In the genomic region with DNA sequence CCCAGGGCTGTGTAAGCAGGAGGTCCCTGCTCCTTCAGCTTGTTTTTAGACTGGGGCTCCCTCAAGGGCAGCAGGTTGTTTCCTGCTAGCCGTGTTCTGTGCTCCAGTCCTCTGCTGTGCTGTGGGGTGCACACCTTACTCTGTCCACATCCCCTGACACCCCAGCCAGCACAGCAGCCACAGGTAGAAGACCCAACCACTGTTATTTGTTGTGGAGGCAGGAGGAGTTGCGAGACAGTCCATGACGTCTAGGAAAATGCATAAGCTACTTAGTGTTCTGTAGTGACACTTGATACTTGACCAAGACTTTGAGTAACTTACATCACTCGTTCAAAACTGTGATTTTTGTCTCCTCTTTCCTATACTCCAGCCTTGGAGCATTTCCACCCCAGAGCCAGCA, we compare ENCODE assay signal across 10 mouse cellular contexts. TPM values are rescaled to one million over a fixed set of nuclear protein-coding genes. Genes with fewer than 3 reads are reported as not detected.
DNase-seq lines count a peak whose midpoint lies in the region; ATAC-seq and TF ChIP-seq lines count a peak whose summit lies in the region.
"Had no signal": no experiment of that assay in that cellular context is flagged by ENCODE, and none has a peak within 500 bp of the region (broad histone marks: within the 10 kb centered on the region; RNA-seq: fewer than 3 reads in every experiment).

No protein-coding gene starts in this region.

- 67% methylated on average over 4 of the region's 4 CpGs for WGBS in heart, embryonic 15.5 days
- WGBS in lung, embryonic 15.5 days, result 70% methylated on average over 4 of the region's 4 CpGs
- 72% methylated on average over 4 of the region's 4 CpGs for WGBS in intestine, postnatal 0 days
- 73% methylated on average over 4 of the region's 4 CpGs for WGBS in small intestine, adult 2 months

- ATAC-seq in heart, embryonic 15.5 days (replicated peaks; ENCODE audit: insufficient number of reproducible peaks, insufficient read depth, low FRiP score, low read depth), result no peak
- no peak for ATAC-seq in lung, embryonic 15.5 days (ENCODE audit: borderline replicate concordance, extremely low read depth, low FRiP score, low TSS enrichment)
- ATAC-seq in intestine, postnatal 0 days, result no peak
- ATAC-seq in frontal cortex, adult (ENCODE audit: low TSS enrichment), result no peak

- TF ChIP-seq POLR2A in small intestine, adult 2 months (IDR thresholded peaks at IDR 0.05; ENCODE audit: low read depth, low read length), result no peak

- peaks cover 46% of the 10 kb centered on the region for H3K36me3 ChIP-seq in heart, embryonic 15.5 days
- peaks cover 41% of the 10 kb centered on the region for H3K36me3 ChIP-seq in lung, embryonic 15.5 days
- H3K36me3 ChIP-seq in intestine, postnatal 0 days (ENCODE audit: control insufficient read depth, insufficient read depth), result peaks cover 60% of the 10 kb centered on the region
- peaks cover 59% of the 10 kb centered on the region for H3K36me3 ChIP-seq in small intestine, adult 2 months (ENCODE audit: control insufficient read depth, insufficient read depth, low read length)

- no peaks in the 10 kb centered on the region for H3K27me3 ChIP-seq in heart, embryonic 15.5 days
- no peaks in the 10 kb centered on the region for H3K27me3 ChIP-seq in lung, embryonic 15.5 days
- no peaks in the 10 kb centered on the region for H3K27me3 ChIP-seq in intestine, postnatal 0 days (replicated peaks; ENCODE audit: control insufficient read depth, insufficient read depth, low read length)
- no peaks in the 10 kb centered on the region for H3K27me3 ChIP-seq in small intestine, adult 2 months (ENCODE audit: control insufficient read depth, insufficient read depth, low read length)

- H3K9me3 ChIP-seq in heart, embryonic 15.5 days (replicated peaks), result no peaks in the 10 kb centered on the region
- no peaks in the 10 kb centered on the region for H3K9me3 ChIP-seq in lung, embryonic 15.5 days
- no peaks in the 10 kb centered on the region for H3K9me3 ChIP-seq in intestine, postnatal 0 days (ENCODE audit: control insufficient read depth)
- H3K9me3 ChIP-seq: hindbrain, embryonic 10.5 days had no signal

- no peak overlapping the region for H3K4me3 ChIP-seq in heart, embryonic 15.5 days
- no peak overlapping the region for H3K4me3 ChIP-seq in lung, embryonic 15.5 days
- no peak overlapping the region for H3K4me3 ChIP-seq in intestine, postnatal 0 days (ENCODE audit: low read depth, low read length)
- no peak overlapping the region for H3K4me3 ChIP-seq in small intestine, adult 2 months (ENCODE audit: low read depth, low read length)
- H3K4me3 ChIP-seq: hindbrain, embryonic 10.5 days; left cerebral cortex, adult 2 months had no signal

- TF ChIP-seq CTCF in intestine, postnatal 0 days (IDR thresholded peaks at IDR 0.05; ENCODE audit: low read depth), result no peak
- TF ChIP-seq CTCF in small intestine, adult 2 months (IDR thresholded peaks at IDR 0.05; ENCODE audit: extremely low read depth, insufficient read length, insufficient replicate concordance, low read depth, low read length), result no peak

- peaks cover 20% of the 10 kb centered on the region for H3K4me1 ChIP-seq in heart, embryonic 15.5 days (replicated peaks)
- peaks cover 8% of the 10 kb centered on the region; the same call in 1 of the 2 replicates for H3K4me1 ChIP-seq in lung, embryonic 15.5 days
- H3K4me1 ChIP-seq in intestine, postnatal 0 days (replicated peaks; ENCODE audit: control insufficient read depth, insufficient read depth, low read length), result no peaks in the 10 kb centered on the region; the same call in 1 of the 2 replicates
- peaks cover 34% of the 10 kb centered on the region for H3K4me1 ChIP-seq in small intestine, adult 2 months (ENCODE audit: control insufficient read depth, insufficient read depth, insufficient read length, low read length)

- no peak for DNase-seq in heart, postnatal 4 days
- DNase-seq in lung, postnatal 14 days, result no peak
- DNase-seq: adrenal gland, adult 8-10 months had no signal

- no peak overlapping the region for H3K4me2 ChIP-seq in heart, embryonic 15.5 days
- no peak overlapping the region for H3K4me2 ChIP-seq in lung, embryonic 15.5 days
- no peak overlapping the region for H3K4me2 ChIP-seq in intestine, postnatal 0 days (replicated peaks; ENCODE audit: low read depth)

- no peak overlapping the region for H3K9ac ChIP-seq in heart, embryonic 15.5 days
- no peak overlapping the region for H3K9ac ChIP-seq in lung, embryonic 15.5 days
- H3K9ac ChIP-seq in intestine, postnatal 0 days (ENCODE audit: low read depth, low read length), result no peak overlapping the region

- H3K27ac ChIP-seq in heart, embryonic 15.5 days, result peak overlapping the region; percentile 65
- H3K27ac ChIP-seq in lung, embryonic 15.5 days, result peak overlapping the region; percentile 41
- H3K27ac ChIP-seq in intestine, postnatal 0 days (ENCODE audit: low read depth, low read length), result peak overlapping the region; percentile 46
- H3K27ac ChIP-seq in small intestine, adult 2 months (ENCODE audit: insufficient read depth, low read depth, low read length), result peak overlapping the region; percentile 21; the same call in 1 of the 2 replicates
- H3K27ac ChIP-seq: left cerebral cortex, adult 2 months had no signal

RNA-seq across cellular contexts. Expression of a gene that starts 7.3 kb away (rescaled TPM):
- polyA plus RNA-seq in heart, embryonic 15.5 days (2015; fragmentation: Nextera tagmentation; extraction: Ambion mirVana), result 0.30 and 0.60 TPM in 2 replicates
- total RNA-seq in heart, postnatal 4 days (2021), result 1 to 10 TPM; 8.2 to 10.0 TPM
- polyA plus RNA-seq in lung, embryonic 15.5 days (2015; fragmentation: Nextera tagmentation; extraction: Ambion mirVana), result 0.77 and 0.92 TPM in 2 replicates
- polyA plus RNA-seq in intestine, postnatal 0 days (2015; fragmentation: Nextera tagmentation; extraction: Ambion mirVana), result 1.8 and 2.3 TPM in 2 replicates
- 26.0 and 53.2 TPM in 2 replicates for polyA plus RNA-seq in small intestine, adult 2 months (2012; rRNA removed)

RNA-seq across cellular contexts. Expression of a gene that starts 22.5 kb away (rescaled TPM):
- 54.1 and 66.8 TPM in 2 replicates for polyA plus RNA-seq in heart, embryonic 15.5 days (2015; fragmentation: Nextera tagmentation; extraction: Ambion mirVana)
- 100 to 1,000 TPM in 1 of 2 experiments, 10 to 100 TPM in 1; 97.8 to 114 TPM for total RNA-seq in heart, postnatal 4 days (2021)
- 66.7 and 76.1 TPM in 2 replicates for polyA plus RNA-seq in lung, embryonic 15.5 days (2015; fragmentation: Nextera tagmentation; extraction: Ambion mirVana)
- 177 and 201 TPM in 2 replicates for polyA plus RNA-seq in intestine, postnatal 0 days (2015; fragmentation: Nextera tagmentation; extraction: Ambion mirVana)
- polyA plus RNA-seq in small intestine, adult 2 months (2012; rRNA removed), result 315 and 714 TPM in 2 replicates

RNA-seq across cellular contexts. Expression of a gene that starts 35.8 kb away (rescaled TPM):
- polyA plus RNA-seq in heart, embryonic 15.5 days (2015; fragmentation: Nextera tagmentation; extraction: Ambion mirVana), result 36.1 and 50.6 TPM in 2 replicates
- total RNA-seq in heart, postnatal 4 days (2021), result 10 to 100 TPM; 16.6 to 18.5 TPM
- 82.6 and 85.7 TPM in 2 replicates for polyA plus RNA-seq in lung, embryonic 15.5 days (2015; fragmentation: Nextera tagmentation; extraction: Ambion mirVana)
- polyA plus RNA-seq in intestine, postnatal 0 days (2015; fragmentation: Nextera tagmentation; extraction: Ambion mirVana), result 17.1 and 19.6 TPM in 2 replicates
- polyA plus RNA-seq in small intestine, adult 2 months (2012; rRNA removed), result 23.6 and 38.5 TPM in 2 replicates

RNA-seq across cellular contexts. Expression of a gene that starts 41.9 kb away (rescaled TPM):
- 12.6 and 17.9 TPM in 2 replicates for polyA plus RNA-seq in heart, embryonic 15.5 days (2015; fragmentation: Nextera tagmentation; extraction: Ambion mirVana)
- 10 to 100 TPM; 37.5 to 42.8 TPM for total RNA-seq in heart, postnatal 4 days (2021)
- 19.2 and 22.9 TPM in 2 replicates for polyA plus RNA-seq in lung, embryonic 15.5 days (2015; fragmentation: Nextera tagmentation; extraction: Ambion mirVana)
- 4.1 and 4.3 TPM in 2 replicates for polyA plus RNA-seq in intestine, postnatal 0 days (2015; fragmentation: Nextera tagmentation; extraction: Ambion mirVana)
- polyA plus RNA-seq in small intestine, adult 2 months (2012; rRNA removed), result 41.0 and 77.3 TPM in 2 replicates

RNA-seq across cellular contexts. Expression of a gene that starts 57.5 kb away (rescaled TPM):
- polyA plus RNA-seq in heart, embryonic 15.5 days (2015; fragmentation: Nextera tagmentation; extraction: Ambion mirVana), result 6.7 and 10.0 TPM in 2 replicates
- total RNA-seq in heart, postnatal 4 days (2021), result 10 to 100 TPM; 15.9 to 16.2 TPM
- 8.9 and 9.3 TPM in 2 replicates for polyA plus RNA-seq in lung, embryonic 15.5 days (2015; fragmentation: Nextera tagmentation; extraction: Ambion mirVana)
- 3.6 and 4.0 TPM in 2 replicates for polyA plus RNA-seq in intestine, postnatal 0 days (2015; fragmentation: Nextera tagmentation; extraction: Ambion mirVana)
- polyA plus RNA-seq in small intestine, adult 2 months (2012; rRNA removed), result 37.0 and 68.8 TPM in 2 replicates
